Mouse (Mus musculus) cerebellum, adult 8-10 months (tissue): ENCODE data around the gene Gm45233.

Experiments used
- DNase-seq: peaks from one replicate; pipeline ENCODE4 v3.0.0; 2022

The Gm45233 gene

DNA sequence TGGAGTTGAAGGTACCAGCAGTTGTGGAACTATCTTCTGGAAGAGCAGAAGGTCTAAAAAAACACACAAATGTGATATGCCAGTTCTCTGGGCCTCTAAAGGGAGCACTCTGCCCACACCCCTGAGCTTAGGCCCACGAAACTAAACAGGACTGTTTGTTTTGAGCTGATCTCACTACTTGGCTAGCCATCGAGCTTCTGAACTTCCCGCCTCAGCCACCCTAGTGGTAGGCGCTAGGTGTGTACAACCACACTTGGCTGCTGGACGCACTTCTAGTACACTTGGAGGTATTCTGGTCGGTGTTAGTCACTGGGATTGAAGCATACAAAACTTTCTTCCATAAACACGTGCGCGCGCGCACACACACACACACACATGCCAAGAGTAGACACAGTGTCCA lies 7.8 kb downstream of the Gm45233 start:
- no peak for DNase-seq

DNA sequence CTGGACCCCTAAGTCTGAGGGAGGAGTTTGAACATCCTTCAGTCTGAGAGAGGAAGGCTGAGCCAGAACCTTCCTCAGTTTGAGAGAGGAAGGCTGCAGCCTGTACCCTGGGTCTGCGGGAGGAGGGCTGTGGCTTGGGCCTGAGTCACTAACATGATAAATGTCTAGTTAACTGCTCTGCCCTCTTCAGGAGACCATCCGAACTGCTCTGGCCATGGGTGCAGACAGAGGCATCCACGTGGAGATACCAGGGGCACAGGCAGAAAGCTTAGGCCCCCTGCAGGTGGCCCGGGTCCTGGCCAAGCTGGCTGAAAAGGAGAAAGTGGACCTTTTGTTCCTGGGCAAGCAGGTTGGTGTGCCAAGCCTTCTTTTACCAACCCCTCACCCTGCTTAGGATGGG lies 8.7 kb downstream of the Gm45233 start:
- no peak for DNase-seq

DNA sequence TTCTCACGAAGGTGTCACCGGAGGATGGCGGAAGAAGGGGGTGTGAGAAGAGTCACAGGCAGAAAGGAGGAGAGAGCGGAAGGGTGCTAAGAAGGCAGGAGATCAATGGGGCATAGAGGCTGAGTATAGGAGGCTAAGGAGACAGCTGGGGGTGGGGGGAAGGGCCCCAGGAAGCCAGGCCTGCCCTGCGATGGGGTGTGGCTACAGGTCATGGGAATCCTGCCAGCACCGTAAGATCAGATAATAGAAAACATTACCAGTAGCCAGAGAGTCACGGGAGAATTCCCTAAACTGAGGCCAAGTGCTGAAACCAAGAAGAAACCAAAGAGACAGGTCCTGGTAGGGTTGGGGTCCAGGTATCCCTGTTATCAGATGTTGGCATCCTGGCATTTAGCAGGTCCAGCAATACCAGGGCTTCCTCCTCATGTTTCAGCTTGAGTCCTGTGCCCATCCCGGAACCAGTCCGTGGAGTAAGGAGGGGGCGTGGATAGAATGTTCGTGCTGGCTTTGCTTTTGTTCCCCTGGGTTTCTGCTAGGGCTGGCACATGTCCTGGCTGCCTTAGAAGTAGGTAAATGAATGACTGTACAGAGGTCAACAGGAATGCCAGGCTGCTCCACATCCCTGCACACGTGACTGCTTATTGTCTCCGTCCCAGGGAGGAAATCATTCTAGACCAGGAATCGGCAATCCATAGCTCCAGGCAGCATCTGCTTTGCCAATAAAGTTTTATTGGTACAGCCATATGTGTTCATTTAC lies 9.8 kb downstream of the Gm45233 start:
- DNase-seq, result no peak

DNA sequence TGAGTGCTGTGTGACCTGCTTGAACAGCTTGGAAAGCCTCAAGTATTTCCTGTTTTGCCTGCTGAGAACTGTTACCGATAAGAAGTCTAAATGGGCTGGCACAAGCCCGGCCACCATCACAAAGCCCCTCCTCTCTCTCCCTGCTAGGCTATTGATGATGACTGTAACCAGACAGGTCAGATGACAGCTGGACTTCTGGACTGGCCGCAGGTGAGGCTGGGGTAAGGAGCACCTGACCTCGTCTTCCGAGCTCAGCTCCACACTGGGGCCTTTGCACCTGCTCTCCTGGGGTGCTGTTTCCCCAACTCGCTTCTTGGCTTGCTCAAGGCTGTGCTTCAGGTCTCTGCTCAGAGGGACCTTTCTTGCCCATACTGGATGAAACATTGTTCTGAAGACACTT lies 10.4 kb downstream of the Gm45233 start:
- DNase-seq, result no peak

DNA sequence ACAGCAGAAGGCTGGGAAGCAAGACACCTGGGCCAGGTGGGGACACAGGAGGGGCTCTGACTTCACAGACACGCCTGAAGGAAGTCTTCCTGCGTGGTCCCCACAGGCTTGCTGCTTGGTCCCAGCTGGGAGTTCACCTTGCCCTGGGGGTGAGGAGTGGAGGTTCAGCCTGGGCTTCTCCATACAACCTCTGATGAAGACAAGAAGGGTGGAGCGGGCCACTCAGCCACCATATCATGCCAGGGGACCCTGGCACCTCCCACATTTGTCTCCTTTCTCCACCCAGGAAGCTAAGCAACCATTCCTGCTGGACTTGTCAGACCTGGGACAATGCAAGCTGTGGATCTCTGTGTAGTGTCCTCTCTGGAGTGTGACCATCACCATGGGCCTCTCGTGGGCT lies 18.9 kb downstream of the Gm45233 start, which contains the start of gene Vsig10l:
Vsig10l (plus strand) TSS at position 301 of the 400 bp plus-strand sequence.
- no peak for DNase-seq

DNA sequence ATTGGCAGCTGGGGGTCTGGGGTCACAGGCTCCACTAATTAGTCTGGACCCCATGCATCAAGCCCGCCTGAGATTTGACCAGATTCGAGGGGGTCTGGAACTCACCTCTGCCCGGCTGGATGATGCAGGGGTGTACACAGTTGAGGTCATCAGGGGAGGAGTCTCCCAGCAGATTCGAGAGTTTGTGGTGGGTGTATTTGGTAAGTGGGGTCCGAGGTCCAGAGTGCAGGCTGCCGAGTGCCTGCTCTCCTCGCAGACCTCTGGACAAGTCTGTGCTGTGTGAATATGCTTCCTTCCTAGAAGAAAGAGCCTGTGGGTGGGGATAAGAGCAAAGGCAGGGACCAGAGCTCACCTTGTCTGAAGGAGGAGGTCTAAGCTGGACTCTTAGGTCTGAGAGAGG lies 20.0 kb downstream of the Gm45233 start:
- DNase-seq, result no peak

DNA sequence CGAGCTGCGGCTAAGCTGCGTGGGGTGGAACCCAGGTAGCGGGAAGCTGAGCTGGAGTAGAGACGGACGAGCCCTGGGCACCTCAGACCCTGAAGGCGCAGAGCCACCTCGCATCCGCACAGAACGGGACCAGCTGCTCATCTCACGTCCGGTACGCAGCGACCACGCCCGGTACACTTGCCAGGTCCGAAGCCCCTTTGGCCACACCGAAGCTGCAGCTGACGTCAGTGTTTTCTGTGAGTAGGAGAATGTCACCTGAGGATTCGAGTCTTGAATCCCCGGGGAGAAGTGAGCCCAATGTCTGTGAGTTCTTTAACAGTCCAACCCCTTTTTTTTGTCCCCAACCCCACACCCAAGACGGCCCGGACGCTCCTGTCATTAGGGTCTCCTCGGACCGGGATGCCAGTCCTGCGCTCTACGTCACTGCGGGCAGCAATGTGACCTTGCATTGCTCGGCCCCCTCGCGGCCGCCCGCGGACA lies 21.0 kb downstream of the Gm45233 start:
- no peak for DNase-seq

DNA sequence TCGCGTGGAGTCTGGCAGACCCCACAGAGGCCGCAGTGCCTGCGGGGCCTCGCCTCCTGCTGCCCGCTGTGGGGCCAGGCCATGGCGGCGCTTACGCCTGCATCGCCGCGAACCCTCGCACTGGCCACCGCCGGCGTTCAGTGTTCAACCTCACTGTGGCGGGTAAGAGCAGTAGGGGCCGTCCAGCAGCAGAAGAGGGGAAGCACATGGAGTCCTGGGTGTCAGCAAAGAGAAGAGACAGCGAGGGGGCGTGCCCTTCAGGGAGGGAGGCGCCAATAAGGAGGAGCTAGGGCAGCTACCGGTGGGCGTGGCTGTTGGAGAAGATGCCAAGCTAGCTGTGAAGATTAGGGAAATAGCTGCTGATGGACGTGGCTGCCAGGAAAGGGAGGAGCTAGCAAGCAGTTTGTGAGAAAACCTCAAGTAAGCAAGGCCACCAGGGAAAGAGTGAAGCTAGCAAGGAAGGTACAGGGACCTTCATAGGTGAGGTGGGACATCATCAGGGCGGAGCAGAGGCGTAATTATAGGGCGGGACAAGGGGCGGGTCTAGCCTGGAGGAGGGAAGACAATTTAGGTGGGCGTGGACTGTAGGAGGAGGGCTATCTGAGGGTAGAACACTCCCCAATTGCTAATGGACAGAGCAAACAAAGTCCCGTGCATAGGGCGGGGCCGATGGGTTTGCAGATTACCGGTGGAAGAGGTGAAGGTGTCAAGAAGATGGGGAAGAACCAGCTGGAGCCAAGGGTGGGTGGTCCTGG lies 21.6 kb downstream of the Gm45233 start:
- peak; percentile 68 for DNase-seq

DNA sequence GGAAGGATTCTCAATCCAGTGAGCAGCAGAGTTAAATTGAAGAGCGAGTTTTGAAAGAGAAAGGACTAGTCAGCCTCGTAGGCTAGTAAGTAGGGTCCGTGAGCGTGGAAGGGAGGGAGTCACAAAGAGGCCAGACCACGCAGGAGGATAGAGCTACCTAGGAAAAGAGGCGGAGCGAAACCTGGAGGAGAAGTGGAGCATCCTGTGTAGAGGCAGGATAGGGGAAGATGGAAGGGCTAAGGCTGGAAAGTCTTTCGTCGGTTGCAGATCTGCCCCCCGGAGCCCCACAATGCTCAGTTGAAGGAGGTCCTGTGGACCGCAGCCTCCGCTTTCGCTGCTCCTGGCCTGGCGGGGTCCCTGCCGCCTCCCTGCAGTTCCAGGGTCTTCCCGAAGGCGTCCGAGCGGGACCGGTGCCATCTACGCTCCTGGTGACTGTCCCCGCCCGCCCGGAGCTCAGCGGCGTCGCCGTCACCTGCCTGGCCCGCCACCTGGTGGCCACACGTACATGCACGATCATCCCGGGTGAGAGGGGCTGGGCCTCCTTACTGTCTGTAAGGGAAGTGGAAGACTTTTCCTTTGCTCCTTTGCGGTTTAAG lies 22.3 kb downstream of the Gm45233 start:
- peak; percentile 77 for DNase-seq

DNA sequence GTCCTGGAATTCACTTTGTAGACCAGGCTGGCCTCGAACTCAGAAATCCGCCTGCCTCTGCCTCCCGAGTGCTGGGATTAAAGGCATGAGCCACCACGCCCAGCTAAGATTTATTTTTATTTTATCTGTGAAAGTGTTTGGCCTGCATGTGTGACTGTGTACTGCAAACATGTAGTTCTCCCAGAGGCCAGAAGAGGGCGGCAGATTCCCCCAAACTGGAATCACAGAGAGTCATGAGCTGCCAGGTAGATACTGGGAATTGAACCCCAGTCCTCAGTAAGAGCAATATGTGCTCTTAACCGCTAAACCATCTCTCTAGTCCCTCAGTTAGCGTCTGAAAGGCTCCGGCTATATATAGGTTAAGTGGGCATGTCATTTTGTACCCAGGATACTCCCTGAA lies 26.4 kb downstream of the Gm45233 start:
- no peak for DNase-seq

DNA sequence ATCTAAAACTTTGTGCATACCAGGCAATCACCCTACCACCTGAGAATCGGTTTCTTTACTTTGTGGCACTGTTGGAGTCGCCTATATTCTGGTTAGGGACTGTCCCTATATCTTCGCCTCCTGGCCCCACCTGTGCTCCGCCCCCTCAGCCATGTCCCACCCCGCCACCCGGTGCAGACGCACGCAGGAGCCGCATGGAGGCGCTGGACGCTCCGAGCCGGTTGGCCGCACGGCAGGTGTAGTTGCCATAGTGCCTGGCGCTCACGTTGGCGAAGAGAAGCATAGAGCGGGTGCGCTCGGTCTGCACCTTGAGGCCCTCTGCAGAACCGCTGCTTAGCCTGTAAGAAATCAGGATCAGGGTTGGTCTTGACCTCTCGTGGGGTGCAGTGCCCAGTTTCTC lies 31.8 kb downstream of the Gm45233 start:
- no peak for DNase-seq

DNA sequence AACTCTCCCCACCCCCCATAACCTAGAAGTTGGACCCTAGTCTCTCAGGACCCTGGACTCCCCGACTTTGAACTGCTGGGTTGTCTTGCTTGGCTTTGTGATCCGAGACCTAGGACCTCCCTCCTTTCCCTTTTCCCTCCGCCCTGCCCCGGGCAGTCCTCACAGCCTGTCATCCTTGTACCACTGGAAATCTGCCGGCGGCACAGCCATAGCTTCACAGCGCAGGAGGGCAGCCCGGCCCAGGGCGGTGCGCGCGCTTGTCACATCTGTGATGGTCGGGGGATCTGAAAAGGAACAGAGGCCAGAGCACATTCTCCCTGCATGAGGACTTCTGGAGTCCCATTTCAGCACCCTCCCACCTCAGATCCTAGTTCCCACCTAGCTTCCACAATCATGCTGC lies 32.4 kb downstream of the Gm45233 start:
- no peak for DNase-seq

DNA sequence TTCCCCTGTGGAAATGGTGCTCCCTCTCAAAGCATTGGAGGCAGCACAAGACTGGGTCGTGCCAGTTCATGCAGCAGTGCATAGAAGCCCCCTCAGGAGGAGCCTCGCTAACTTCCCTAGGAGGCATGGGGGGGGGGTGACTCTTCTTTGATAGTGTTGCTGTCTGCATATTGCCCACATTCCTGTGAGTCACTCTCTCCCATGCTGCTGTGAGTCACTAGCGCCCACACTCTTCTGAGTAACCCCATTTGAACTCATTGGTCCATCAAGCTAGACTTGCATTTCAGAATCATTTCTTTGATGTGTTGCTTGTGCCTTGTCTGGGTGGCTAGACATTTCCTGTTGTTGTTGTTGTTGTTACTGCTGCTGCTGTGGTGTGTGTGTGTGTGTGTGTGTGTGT lies 37.3 kb downstream of the Gm45233 start:
- no peak for DNase-seq

DNA sequence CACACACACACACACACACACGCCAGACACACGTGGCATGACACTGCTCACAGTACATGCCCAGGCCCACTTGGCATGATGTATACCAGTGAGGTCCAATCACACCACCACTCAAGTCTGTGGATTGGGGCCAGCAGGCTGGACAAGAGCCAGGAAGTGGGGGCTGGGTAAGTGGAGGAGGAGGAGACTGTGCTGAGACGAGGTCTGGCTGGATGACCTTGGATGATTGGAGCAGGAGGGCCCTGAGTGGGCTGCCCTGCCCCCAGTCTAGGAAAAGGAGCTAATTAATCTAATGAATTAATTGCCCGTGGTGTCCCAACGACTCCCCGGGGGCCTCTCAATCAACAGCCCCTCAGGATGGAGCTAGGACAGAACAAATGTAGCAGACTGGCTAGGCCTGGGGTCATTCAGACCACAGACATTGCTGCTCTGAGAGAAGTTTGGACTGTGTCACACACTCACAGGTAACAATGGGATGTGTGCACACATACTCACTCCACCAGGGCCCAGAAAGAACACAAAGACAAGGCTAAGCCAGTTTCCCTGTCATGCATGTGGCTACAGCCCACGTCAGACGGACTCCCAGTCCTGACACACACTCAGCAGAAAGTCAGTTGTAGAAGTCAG lies 38.3 kb downstream of the Gm45233 start:
- no peak for DNase-seq

DNA sequence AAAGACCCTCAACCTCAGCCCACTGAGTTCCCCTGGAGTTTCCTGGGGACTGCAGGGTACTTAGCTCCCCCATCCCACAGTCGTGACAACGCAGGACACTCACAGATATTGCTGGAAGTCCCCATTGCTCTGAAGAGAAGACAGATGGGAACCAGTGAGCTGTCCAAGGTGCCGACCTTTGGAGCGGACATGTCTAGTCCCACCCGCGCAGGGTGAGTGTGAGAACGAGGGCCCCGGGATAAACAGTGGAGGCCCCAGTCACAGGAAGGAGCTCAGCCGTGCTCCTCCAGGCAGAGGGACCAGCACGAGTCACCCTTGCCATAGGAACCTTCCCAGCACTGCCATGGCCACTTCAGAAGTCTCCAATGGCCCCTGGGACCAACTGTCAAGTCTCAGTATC lies 39.3 kb downstream of the Gm45233 start:
- no peak for DNase-seq

DNA sequence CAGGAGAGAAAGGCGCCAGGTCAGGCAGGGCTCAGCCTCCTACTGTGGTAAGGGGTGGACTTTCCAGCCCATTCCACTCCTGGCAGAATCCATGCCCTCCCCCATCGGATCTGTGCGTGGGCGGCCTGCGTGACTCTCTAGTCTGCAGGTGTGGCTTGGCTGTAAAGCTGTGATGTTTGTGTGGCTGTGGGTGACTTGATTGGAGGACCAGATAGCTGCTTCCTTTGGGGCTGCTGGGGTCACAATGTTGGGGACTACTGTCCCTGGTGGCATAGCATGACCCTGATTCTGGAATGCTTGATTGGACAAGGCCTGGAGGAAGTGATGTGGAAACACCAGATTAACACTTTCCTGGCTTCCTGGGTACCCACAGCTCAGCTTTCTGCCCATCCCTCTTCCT lies 44.7 kb downstream of the Gm45233 start:
- no peak for DNase-seq

DNA sequence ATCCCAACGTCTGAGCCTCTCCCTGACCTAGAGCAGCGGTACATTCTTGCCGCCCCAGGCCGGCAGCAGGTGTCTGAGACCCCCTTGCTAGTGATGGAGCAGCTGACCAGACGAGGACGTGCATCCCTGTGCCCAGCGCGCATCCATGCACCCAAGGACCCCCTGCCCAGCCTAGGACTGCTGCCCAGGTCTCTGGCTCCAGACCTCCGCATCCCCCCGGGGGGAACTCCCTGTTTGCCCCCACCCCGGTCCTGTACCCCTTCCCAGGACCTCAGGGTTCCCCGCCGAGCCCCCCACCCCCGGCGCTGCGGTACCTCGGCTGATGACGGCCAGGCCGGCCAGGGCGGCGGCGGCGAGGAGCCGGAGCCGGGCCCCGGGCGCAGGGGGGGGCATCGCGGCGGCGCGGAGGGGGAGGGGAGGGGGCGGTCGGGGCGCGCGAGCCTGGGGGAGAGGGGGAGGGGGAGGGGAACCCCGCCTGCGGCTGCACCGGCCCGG lies 45.8 kb downstream of the Gm45233 start, which contains the start of gene Iglon5:
Iglon5 (minus strand) TSS at position 445 of the 495 bp plus-strand sequence.
- peak; percentile 57 for DNase-seq

DNA sequence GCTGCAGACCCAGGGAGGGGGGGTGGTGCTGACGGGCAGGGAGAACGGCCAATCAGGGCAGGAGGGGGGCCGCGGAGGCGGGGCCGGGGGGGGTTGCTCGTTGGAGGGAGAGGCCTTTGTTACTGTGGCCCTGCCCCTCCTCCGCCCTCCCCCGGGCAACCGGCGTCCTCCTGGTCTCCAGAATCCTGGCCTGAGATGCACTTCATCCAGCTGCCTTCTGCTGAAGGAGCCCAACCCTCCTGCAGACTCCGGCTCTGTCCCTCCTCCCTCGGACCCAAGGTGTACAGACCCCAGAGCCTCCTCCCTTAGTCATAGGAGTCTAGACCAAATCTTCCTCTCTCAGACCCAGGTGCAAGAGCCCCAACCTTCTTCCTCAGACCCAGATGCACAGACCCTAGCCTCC lies 46.3 kb downstream of the Gm45233 start:
- peak; percentile 85 for DNase-seq

DNA sequence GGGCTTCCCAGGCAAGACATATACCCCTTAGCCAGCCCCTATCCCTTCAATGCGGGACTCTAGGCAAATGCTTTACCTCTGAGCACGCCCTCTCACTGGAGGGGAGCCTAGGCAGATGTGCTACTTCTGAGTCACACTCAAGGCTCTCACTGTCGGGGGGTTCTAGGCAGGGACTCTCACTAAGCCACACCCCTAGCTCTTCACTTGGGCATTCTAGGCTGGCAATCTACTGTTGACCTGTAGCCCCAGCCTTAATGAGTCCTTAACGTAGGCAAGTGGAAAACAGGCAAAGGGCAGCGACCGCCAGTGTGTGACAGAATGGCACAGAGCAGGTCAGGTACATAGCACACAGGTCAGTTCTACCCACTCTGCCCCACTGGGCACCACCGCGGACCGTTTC lies 46.9 kb downstream of the Gm45233 start:
- no peak for DNase-seq

DNA sequence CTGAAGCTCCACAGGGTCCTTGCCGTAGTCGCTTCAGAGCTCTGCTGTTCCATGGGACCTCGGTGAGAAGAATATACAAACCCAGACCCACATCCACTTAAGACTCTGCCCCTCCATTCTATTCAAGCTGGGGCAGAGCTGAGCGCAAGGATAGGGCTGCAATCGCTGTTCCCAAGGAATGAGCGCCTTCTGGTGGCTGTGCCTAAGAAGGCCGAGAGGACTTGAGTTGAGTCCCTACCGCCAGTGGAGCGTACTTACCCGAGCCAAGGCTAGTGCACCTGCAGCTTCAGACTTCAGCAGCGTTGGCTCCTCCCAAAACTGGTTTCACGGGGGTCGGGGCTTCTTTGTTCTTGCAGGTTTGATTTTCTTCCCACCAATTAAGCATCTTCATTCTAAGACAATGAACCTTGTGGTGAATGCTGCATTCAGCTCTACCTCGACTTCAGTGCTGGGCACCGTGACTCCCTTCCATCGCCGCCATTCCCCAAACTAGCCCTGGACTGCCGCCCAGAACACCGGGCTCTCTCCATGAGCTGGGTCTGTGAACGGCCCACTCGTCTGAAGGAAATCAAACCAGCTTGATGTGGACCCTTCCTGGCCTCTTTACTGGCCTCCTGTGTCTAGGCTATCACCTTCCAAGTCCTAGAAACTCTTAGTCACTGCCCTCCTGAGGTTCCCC lies 51.6 kb downstream of the Gm45233 start:
- DNase-seq, result peak; percentile 69

DNA sequence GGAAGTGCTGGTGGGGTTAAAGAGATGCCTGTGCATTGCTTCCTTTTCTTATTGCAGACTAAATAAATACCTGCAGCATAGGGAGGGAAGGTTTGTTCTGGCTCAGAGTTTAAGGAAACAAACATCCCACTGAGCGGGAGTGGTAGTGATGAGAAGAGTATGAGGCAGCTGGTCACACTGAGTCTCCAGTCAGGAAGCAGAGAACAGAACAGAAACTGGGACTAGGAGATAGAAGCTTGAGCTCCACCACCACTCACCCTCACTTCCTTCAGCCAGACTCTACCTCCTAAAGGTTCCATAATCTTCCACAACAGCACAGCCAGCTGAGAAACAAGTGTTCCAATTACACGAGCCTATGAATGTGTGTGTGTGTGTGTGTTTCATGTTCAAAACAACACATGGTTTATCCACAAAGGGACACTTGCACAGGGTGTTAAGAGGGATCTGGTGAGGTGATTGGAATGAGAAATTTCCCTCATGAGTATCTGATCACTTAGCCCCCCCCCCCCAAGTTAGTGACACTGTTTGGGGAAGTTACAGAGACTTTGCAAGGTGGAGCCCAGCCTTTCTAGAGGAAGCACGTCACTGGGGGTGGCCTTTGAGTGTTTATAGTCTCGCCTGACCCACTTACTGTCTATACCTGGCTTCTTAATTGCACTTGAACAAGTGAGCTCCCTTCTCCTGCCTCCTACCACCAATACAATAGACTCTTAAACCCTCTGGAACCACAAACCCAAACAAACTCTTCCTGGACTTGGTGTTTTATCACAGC lies 68.0 kb downstream of the Gm45233 start:
- DNase-seq, result no peak

DNA sequence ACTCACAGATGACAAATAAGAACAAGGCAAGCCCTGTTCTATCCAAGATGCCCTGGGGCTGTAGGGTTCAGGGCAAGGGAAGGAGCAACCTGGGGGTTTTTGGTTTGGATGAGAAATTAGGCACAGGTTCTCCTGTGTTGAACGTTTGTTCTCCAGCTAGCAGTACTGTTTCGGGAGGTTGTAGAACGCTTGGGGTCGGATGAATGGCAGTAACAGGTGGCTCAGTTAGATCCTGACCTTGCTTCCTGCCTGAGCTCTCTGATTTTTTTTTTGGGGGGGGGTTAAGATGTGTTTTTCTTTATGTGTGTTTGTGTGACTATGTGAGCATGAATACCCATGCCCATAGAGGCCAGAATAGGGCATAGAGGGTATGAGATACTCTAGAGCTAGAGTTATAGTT lies 68.6 kb downstream of the Gm45233 start:
- DNase-seq, result no peak
